14 mouse cellular contexts compared by ENCODE assay signal in genomic region chr9:105970901-105971300, GRCm38 (mm10). TPM values are rescaled to one million over a fixed set of nuclear protein-coding genes. Genes with fewer than 3 reads are reported as not detected.
"Had no signal": no experiment of that assay in that cellular context is flagged by ENCODE, and none has a peak within 500 bp of the region (broad histone marks: within the 10 kb centered on the region; RNA-seq: fewer than 3 reads in every experiment).

No protein-coding gene starts in this region.

- H3K27ac ChIP-seq: kidney, embryonic 15.5 days; left cerebral cortex, adult 2 months; limb, embryonic 15.5 days; liver, embryonic 12.5 days; lung, embryonic 15.5 days; midbrain, embryonic 12.5 days; neural tube, embryonic 13.5 days had no signal

- DNase-seq: kidney, adult 2 months; kidney, postnatal 25 days; right cerebral cortex, adult 18-20 months; right cerebral cortex, postnatal 25 days; thymus, postnatal 36 days had no signal

- H3K4me1 ChIP-seq: kidney, embryonic 15.5 days; limb, embryonic 15.5 days; liver, embryonic 12.5 days; midbrain, embryonic 12.5 days; neural tube, embryonic 13.5 days had no signal

- H3K9ac ChIP-seq: kidney, embryonic 15.5 days; limb, embryonic 15.5 days; liver, embryonic 12.5 days; lung, embryonic 15.5 days; midbrain, embryonic 12.5 days; neural tube, embryonic 13.5 days had no signal

- H3K36me3 ChIP-seq: kidney, embryonic 15.5 days; limb, embryonic 15.5 days; liver, embryonic 12.5 days; lung, embryonic 15.5 days; midbrain, embryonic 12.5 days; neural tube, embryonic 13.5 days had no signal

- H3K4me3 ChIP-seq: kidney, embryonic 15.5 days; left cerebral cortex, adult 2 months; limb, embryonic 15.5 days; liver, embryonic 12.5 days; lung, embryonic 15.5 days; midbrain, embryonic 12.5 days; neural tube, embryonic 13.5 days had no signal

- H3K27me3 ChIP-seq: lung, embryonic 15.5 days had no signal

- H3K4me2 ChIP-seq: kidney, embryonic 15.5 days; limb, embryonic 15.5 days; liver, embryonic 12.5 days; lung, embryonic 15.5 days; midbrain, embryonic 12.5 days; neural tube, embryonic 13.5 days had no signal

- H3K9me3 ChIP-seq: kidney, embryonic 15.5 days; limb, embryonic 15.5 days; liver, embryonic 12.5 days; lung, embryonic 15.5 days; midbrain, embryonic 12.5 days; neural tube, embryonic 13.5 days had no signal

- ATAC-seq: liver, embryonic 12.5 days; midbrain, embryonic 16.5 days had no signal

RNA-seq across cellular contexts. Expression of gene Col6a5, which starts 10.5 kb away (rescaled TPM):
- total RNA-seq: megakaryocyte-erythroid progenitor cell, adult 5-6 weeks had no signal
- polyA plus RNA-seq: liver, embryonic 12.5 days had no signal
